Mouse (Mus musculus) stomach, embryonic 16.5 days (tissue): ENCODE results near the gene 0610010K14Rik. TPM values are rescaled to one million over a fixed set of nuclear protein-coding genes. Genes with fewer than 3 reads are reported as not detected.

Experiments
- ATAC-seq: fragments of 200-750 bp; cut with Nextera tagmentation; 2 replicates; pipeline ENCODE4 v1.8.0; 2017; ENCODE audit warnings: moderate number of reproducible peaks, moderate TSS enrichment; ENCODE audit not compliant: insufficient read depth, low FRiP score
- H3K27ac ChIP-seq: fragments of 300-500 bp; sonication (generic); 2 replicates; pipeline ENCODE4 v1.5.1; 2014; ENCODE audit warnings: low read length
- H3K27me3 ChIP-seq: fragments of 300-500 bp; sonication (generic); 2 replicates; pipeline ENCODE4 v1.6.1; 2014; ENCODE audit warnings: low read length, control low read depth, mixed read lengths; ENCODE audit not compliant: control insufficient read depth, insufficient read depth
- H3K36me3 ChIP-seq: fragments of 300-500 bp; sonication (generic); 2 replicates; pipeline ENCODE4 v1.6.1; 2014; ENCODE audit warnings: low read length; ENCODE audit not compliant: control insufficient read depth, insufficient read depth
- H3K4me1 ChIP-seq: fragments of 300-500 bp; sonication (generic); 2 replicates; pipeline ENCODE4 v1.6.1; 2014; ENCODE audit warnings: low read length, control low read depth, mixed read lengths; ENCODE audit not compliant: control insufficient read depth, insufficient read depth
- H3K4me2 ChIP-seq: fragments of 300-500 bp; sonication (generic); 2 replicates; pipeline ENCODE4 v1.6.1; 2014; ENCODE audit warnings: low read depth, low read length, mixed read lengths
- H3K4me3 ChIP-seq: fragments of 300-500 bp; sonication (generic); replicated peaks from 2 replicates; pipeline ENCODE4 v1.5.1; 2014; ENCODE audit warnings: mild to moderate bottlenecking, low read length
- H3K9ac ChIP-seq: fragments of 300-500 bp; sonication (generic); 2 replicates; pipeline ENCODE4 v1.6.1; 2014; ENCODE audit warnings: low read length
- H3K9me3 ChIP-seq: fragments of 300-500 bp; sonication (generic); replicated peaks from 2 replicates; pipeline ENCODE4 v1.6.1; 2016; ENCODE audit warnings: low read length, control low read depth; ENCODE audit not compliant: control insufficient read depth
- WGBS: fragments of 180-500 bp; shearing (Covaris S2); extraction: QIAGEN DNeasy Blood & Tissue Kit; methylation state at CpG from one replicate; pipeline ENCODE4 v1.1.7; 2014; 5-methylcytosine and 5-hydroxymethylcytosine counted together
- polyA plus RNA-seq: library from polyadenylated mRNA; unstranded; fragments of >200 nt; fragmentation: Nextera tagmentation; extraction: Ambion mirVana; gene quantifications from 2 replicates; pipeline ENCODE4 v1.2.1, GENCODE M21; 2015

0610010K14Rik gene
- 119 and 132 TPM in 2 replicates for polyA plus RNA-seq

DNA sequence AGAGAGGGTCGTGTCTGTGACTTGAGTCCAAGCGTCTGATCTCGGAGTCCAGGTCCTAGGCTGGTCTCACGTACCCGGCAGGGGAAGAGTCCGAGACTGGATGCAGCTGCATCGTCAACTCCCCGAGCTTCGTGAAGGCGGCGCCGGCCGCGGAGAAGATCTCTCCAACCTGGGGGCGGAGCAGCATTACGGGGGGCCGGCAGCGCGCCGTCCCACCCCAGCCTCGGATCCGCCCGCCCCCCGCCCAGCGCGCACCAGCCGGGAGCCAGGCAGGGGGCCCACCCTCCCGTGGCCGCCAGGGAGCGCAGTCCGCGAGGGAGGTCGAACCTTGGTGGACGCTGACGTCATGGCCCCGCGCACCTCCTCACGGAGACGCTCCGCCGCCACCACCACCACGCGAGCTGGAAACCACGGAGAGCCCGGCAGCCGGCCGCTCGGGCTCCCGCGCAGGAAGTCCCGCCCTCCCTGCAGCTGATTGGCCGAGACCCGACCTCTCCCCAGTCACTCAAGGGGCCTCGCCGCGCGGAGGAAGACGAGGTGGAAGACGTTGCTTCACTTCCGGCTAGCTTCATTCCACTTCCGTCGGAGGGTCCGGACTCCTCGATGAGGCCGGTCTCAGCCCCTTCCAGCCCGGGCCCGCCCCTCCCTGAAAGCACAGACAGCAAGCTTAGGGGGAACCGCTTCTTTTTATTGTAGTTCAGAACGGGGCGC is at the start of gene 0610010K14Rik:
Gene 0610010K14Rik (minus strand): TSS at position 458 of the 711 bp plus-strand sequence.
- peak within 1 kb of the TSS; percentile 98 for H3K4me2 ChIP-seq
- peak; percentile 95 for ATAC-seq
- H3K4me1 ChIP-seq = peaks cover 17% of the 10 kb centered on the region
- H3K4me3 ChIP-seq = peak within 1 kb of the TSS; percentile 86
- H3K9me3 ChIP-seq = no peaks in the 10 kb centered on the region
- WGBS = under 1% methylated on average over 69 of the region's 70 CpGs
- peak within 1 kb of the TSS; percentile 91 for H3K9ac ChIP-seq
- peak within 1 kb of the TSS; percentile 94 for H3K27ac ChIP-seq
- H3K27me3 ChIP-seq = no peaks in the 10 kb centered on the region
- H3K36me3 ChIP-seq = no peaks in the 10 kb centered on the region

- H3K4me1 ChIP-seq = no peaks in the 10 kb centered on the region
- H3K36me3 ChIP-seq = no peaks in the 10 kb centered on the region
- H3K4me2 ChIP-seq = no peak overlapping the region
- no peak overlapping the region for H3K4me3 ChIP-seq
- H3K27ac ChIP-seq = no peak overlapping the region
- no peak overlapping the region for H3K9ac ChIP-seq
- H3K27me3 ChIP-seq = no peaks in the 10 kb centered on the region
- no peak for ATAC-seq
- H3K9me3 ChIP-seq = no peaks in the 10 kb centered on the region
- WGBS = 73% methylated on average over 5 of the region's 5 CpGs
Observed at GRCm38 (mm10) chr11:70285686-70286085, 48.0 kb upstream of the 0610010K14Rik start.

GRCm38 (mm10) chr11:70284757-70285156 is 47.0 kb upstream of the 0610010K14Rik start:
- WGBS = 51% methylated on average over 3 of the region's 3 CpGs
- ATAC-seq = peak; percentile 73; the same call in 1 of the 2 replicates
- no peaks in the 10 kb centered on the region for H3K27me3 ChIP-seq
- H3K4me1 ChIP-seq = no peaks in the 10 kb centered on the region
- no peaks in the 10 kb centered on the region for H3K9me3 ChIP-seq
- no peak overlapping the region for H3K4me3 ChIP-seq
- no peak overlapping the region for H3K4me2 ChIP-seq
- no peak overlapping the region for H3K9ac ChIP-seq
- H3K36me3 ChIP-seq = no peaks in the 10 kb centered on the region
- 0 out of 2 replicates have a peak overlapping the region, but pooled peaks have one; percentile 31 for H3K27ac ChIP-seq

DNA sequence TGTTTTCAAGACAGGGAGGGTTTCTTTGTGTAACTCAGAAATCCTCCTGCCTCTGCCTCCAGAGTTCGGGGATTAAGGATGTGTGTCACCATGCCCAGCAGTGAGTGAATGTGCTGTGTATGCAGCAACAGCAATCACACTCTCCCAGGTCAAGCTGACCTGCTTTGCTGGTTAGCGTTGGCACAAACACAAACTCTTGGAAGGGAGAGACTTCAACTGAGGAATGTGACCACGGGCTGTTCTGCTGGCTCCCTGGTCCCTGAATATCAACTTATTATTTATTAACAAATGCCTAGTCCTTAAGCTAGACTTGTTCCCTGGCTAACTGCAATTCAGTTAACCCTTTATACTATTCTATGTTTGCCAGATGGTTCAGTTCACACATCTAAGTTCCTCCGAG is 46.0 kb upstream of the 0610010K14Rik start:
- Histone ChIP-seq H3K4me1 (no peaks in the 10 kb centered on the region), H3K4me3 (no peak overlapping the region), H3K36me3 (no peaks in the 10 kb centered on the region), H3K9me3 (no peaks in the 10 kb centered on the region), H3K4me2 (no peak overlapping the region), H3K9ac (no peak overlapping the region), H3K27ac (no peak overlapping the region), H3K27me3 (no peaks in the 10 kb centered on the region)
- 60% methylated on average over 4 of the region's 4 CpGs for WGBS
- no peak for ATAC-seq

- H3K9me3 ChIP-seq = no peaks in the 10 kb centered on the region
- H3K27me3 ChIP-seq = no peaks in the 10 kb centered on the region
- 61% methylated on average over 3 of the region's 3 CpGs for WGBS
- H3K4me3 ChIP-seq = no peak overlapping the region
- H3K4me2 ChIP-seq = no peak overlapping the region
- no peak overlapping the region for H3K27ac ChIP-seq
- ATAC-seq = no peak
- no peaks in the 10 kb centered on the region for H3K4me1 ChIP-seq
- no peak overlapping the region for H3K9ac ChIP-seq
- no peaks in the 10 kb centered on the region for H3K36me3 ChIP-seq
Observed at GRCm38 (mm10) chr11:70280441-70280840, 42.7 kb upstream of the 0610010K14Rik start.

- ATAC-seq = no peak
- H3K9ac ChIP-seq = no peak overlapping the region
- 81% methylated on average over 3 of the region's 3 CpGs for WGBS
- H3K4me3 ChIP-seq = no peak overlapping the region
- no peak overlapping the region for H3K4me2 ChIP-seq
- no peak overlapping the region for H3K27ac ChIP-seq
- H3K4me1 ChIP-seq = no peaks in the 10 kb centered on the region
- H3K27me3 ChIP-seq = no peaks in the 10 kb centered on the region
- no peaks in the 10 kb centered on the region for H3K36me3 ChIP-seq
- H3K9me3 ChIP-seq = no peaks in the 10 kb centered on the region
Observed at GRCm38 (mm10) chr11:70278961-70279360, 41.2 kb upstream of the 0610010K14Rik start.

DNA sequence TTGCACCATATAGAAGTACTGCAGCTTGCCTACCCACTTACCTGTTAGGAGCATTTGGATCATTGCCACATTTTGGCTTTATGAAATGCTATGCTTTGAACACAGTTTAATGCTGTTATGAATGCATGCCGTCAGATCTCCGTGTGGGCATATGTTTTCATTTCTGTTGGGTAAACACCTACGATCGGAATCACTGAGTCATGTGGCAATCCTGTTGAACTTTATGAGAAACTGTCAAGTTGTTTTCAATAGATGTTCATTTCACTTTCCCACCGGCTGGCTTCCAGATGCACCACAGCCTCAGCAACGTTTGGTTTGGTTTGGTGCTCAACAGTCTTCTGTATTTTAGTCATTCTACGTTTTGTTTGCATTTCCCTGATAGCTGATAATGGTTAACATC is 33.9 kb upstream of the 0610010K14Rik start:
- Histone ChIP-seq H3K9ac (no peak overlapping the region), H3K36me3 (no peaks in the 10 kb centered on the region), H3K27me3 (no peaks in the 10 kb centered on the region), H3K4me2 (no peak overlapping the region), H3K27ac (no peak overlapping the region), H3K4me1 (no peaks in the 10 kb centered on the region), H3K9me3 (no peaks in the 10 kb centered on the region), H3K4me3 (no peak overlapping the region)
- no peak for ATAC-seq
- WGBS = 62% methylated on average over 7 of the region's 7 CpGs

DNA sequence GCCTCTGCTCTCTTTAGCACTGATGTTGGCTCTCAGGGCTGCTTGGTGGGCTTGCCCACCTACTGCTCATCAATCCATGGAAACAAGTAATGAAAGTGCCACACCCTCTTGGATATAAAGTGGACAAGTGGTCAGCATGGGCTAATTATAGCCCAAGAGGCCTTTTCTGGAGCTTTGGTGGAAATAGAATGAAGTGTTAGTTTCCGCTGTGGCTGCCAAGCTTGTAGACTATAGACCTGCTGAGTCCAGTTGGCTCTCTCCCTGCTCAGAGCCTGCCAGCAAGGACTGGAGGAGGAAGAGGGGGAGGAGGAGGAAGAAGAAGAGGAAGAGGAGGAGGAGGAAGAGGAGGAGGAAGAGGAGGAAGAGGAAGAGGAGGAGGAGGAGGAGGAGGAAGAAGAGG is 28.7 kb upstream of the 0610010K14Rik start:
- 74% methylated on average over 1 of the region's 1 CpGs for WGBS
- Histone ChIP-seq H3K4me2 (no peak overlapping the region), H3K36me3 (no peaks in the 10 kb centered on the region), H3K27me3 (no peaks in the 10 kb centered on the region), H3K9me3 (no peaks in the 10 kb centered on the region), H3K27ac (peak overlapping the region; percentile 60), H3K4me3 (no peak overlapping the region), H3K9ac (no peak overlapping the region), H3K4me1 (peaks cover 7% of the 10 kb centered on the region; the same call in 1 of the 2 replicates)
- no peak for ATAC-seq

GRCm38 (mm10) chr11:70265819-70266218 is 28.1 kb upstream of the 0610010K14Rik start:
- no peaks in the 10 kb centered on the region for H3K9me3 ChIP-seq
- no peaks in the 10 kb centered on the region for H3K36me3 ChIP-seq
- no peaks in the 10 kb centered on the region for H3K27me3 ChIP-seq
- no peak overlapping the region for H3K9ac ChIP-seq
- no peak for ATAC-seq
- WGBS = 50% methylated on average over 4 of the region's 4 CpGs
- peak overlapping the region; percentile 77 for H3K27ac ChIP-seq
- no peak overlapping the region for H3K4me2 ChIP-seq
- peaks cover 7% of the 10 kb centered on the region; the same call in 1 of the 2 replicates for H3K4me1 ChIP-seq
- no peak overlapping the region for H3K4me3 ChIP-seq
